In genomic region chr5:110494396-110494795, GRCm38 (mm10) we compare ENCODE assay signal across 11 mouse cellular contexts. TPM values are rescaled to one million over a fixed set of nuclear protein-coding genes. Genes with fewer than 3 reads are reported as not detected.
DNase-seq lines count a peak whose midpoint lies in the region; ATAC-seq and TF ChIP-seq lines count a peak whose summit lies in the region.
"Had no signal": no experiment of that assay in that cellular context is flagged by ENCODE, and none has a peak within 500 bp of the region (broad histone marks: within the 10 kb centered on the region; RNA-seq: fewer than 3 reads in every experiment).

No protein-coding gene starts in this region.

- ATAC-seq in hindbrain, postnatal 0 days, result no peak
- peak; percentile 20 for ATAC-seq in Patski
- peak; percentile 35; the same call in 1 of the 2 replicates for ATAC-seq in forebrain, embryonic 14.5 days
- ATAC-seq in limb, embryonic 15.5 days (ENCODE audit: insufficient number of reproducible peaks, low FRiP score, low TSS enrichment, low read depth), result no peak

- H3K9me3 ChIP-seq in hindbrain, embryonic 10.5 days, result no peaks in the 10 kb centered on the region
- no peaks in the 10 kb centered on the region for H3K9me3 ChIP-seq in hindbrain, postnatal 0 days (ENCODE audit: low read length)
- no peaks in the 10 kb centered on the region for H3K9me3 ChIP-seq in forebrain, embryonic 14.5 days (replicated peaks; ENCODE audit: control insufficient read depth, low read length)
- no peaks in the 10 kb centered on the region for H3K9me3 ChIP-seq in limb, embryonic 15.5 days
- H3K9me3 ChIP-seq: limb, embryonic 12.5 days; stomach, embryonic 15.5 days had no signal

- no peak for DNase-seq in hindbrain, embryonic 10.5 days (ENCODE audit: low spot score)
- DNase-seq in hindbrain, postnatal 0 days (ENCODE audit: low spot score), result no peak
- no peak for DNase-seq in Patski (ENCODE audit: low read depth, low spot score)
- peak; percentile 43 for DNase-seq in forebrain, embryonic 14.5 days (ENCODE audit: low spot score)
- no peak for DNase-seq in urinary bladder, postnatal 10 days (ENCODE audit: low spot score)
- no peak for DNase-seq in right cerebral cortex, adult 18-20 months
- DNase-seq in urinary bladder, postnatal 36 days (ENCODE audit: low spot score in 2 of 2), result no peak

- H3K9ac ChIP-seq in hindbrain, postnatal 0 days (replicated peaks; ENCODE audit: low read length), result no peak overlapping the region
- H3K9ac ChIP-seq in forebrain, embryonic 14.5 days (ENCODE audit: low read length), result peak overlapping the region; percentile 22; the same call in 1 of the 2 replicates
- H3K9ac ChIP-seq in limb, embryonic 15.5 days, result no peak overlapping the region
- H3K9ac ChIP-seq: limb, embryonic 12.5 days; stomach, embryonic 15.5 days had no signal

- H3K4me3 ChIP-seq in hindbrain, embryonic 10.5 days, result no peak overlapping the region
- H3K4me3 ChIP-seq in hindbrain, postnatal 0 days (ENCODE audit: low read length), result no peak overlapping the region
- no peak overlapping the region for H3K4me3 ChIP-seq in forebrain, embryonic 14.5 days (ENCODE audit: low read depth, low read length)
- H3K4me3 ChIP-seq in limb, embryonic 15.5 days, result no peak overlapping the region
- H3K4me3 ChIP-seq: limb, embryonic 12.5 days; stomach, embryonic 15.5 days had no signal

- peaks cover 15% of the 10 kb centered on the region for H3K27me3 ChIP-seq in hindbrain, embryonic 10.5 days (ENCODE audit: insufficient read depth, poor library complexity, severe bottlenecking)
- H3K27me3 ChIP-seq in hindbrain, postnatal 0 days (ENCODE audit: insufficient read depth, low read length), result no peaks in the 10 kb centered on the region
- H3K27me3 ChIP-seq in Patski, result peaks cover 4% of the 10 kb centered on the region
- H3K27me3 ChIP-seq in forebrain, embryonic 14.5 days (replicated peaks; ENCODE audit: control insufficient read depth, insufficient read depth, low read length), result no peaks in the 10 kb centered on the region
- H3K27me3 ChIP-seq in limb, embryonic 15.5 days, result peaks cover 3% of the 10 kb centered on the region; the same call in 1 of the 2 replicates
- H3K27me3 ChIP-seq: stomach, embryonic 15.5 days had no signal

- POLR2A ChIA-PET in Patski (lab: Charles Lee), result interaction anchor here (0.6 kb wide), 1 partner anchor 56 kb away, joined by 4 read pairs; no protein-coding TSS in a partner anchor

- H3K36me3 ChIP-seq in hindbrain, embryonic 10.5 days, result no peaks in the 10 kb centered on the region
- H3K36me3 ChIP-seq in hindbrain, postnatal 0 days (ENCODE audit: insufficient read depth, low read length), result no peaks in the 10 kb centered on the region
- H3K36me3 ChIP-seq in forebrain, embryonic 14.5 days (ENCODE audit: control insufficient read depth, insufficient read depth, low read length), result no peaks in the 10 kb centered on the region
- no peaks in the 10 kb centered on the region for H3K36me3 ChIP-seq in limb, embryonic 15.5 days
- H3K36me3 ChIP-seq: limb, embryonic 12.5 days; stomach, embryonic 15.5 days had no signal

- CTCF ChIA-PET in Patski (lab: Charles Lee), result interaction anchor here (0.7 to 5.1 kb wide), 21 partner anchors 8 to 152 kb away, joined by 3 to 67 read pairs (median 4); partner anchors contain the start of gene Fbrsl1

- H3K4me1 ChIP-seq in hindbrain, embryonic 10.5 days (replicated peaks), result peaks cover 32% of the 10 kb centered on the region
- H3K4me1 ChIP-seq in hindbrain, postnatal 0 days (ENCODE audit: insufficient read depth, low read length), result peaks cover 9% of the 10 kb centered on the region
- 0 out of 2 replicates have a peak, but pooled peaks cover 2% of the 10 kb centered on the region for H3K4me1 ChIP-seq in forebrain, embryonic 14.5 days (ENCODE audit: control insufficient read depth, insufficient read depth, low read length)
- peaks cover 14% of the 10 kb centered on the region; the same call in 1 of the 2 replicates for H3K4me1 ChIP-seq in limb, embryonic 15.5 days
- H3K4me1 ChIP-seq: limb, embryonic 12.5 days; stomach, embryonic 15.5 days had no signal

- in situ Hi-C loops in Patski (cut with MboI; ENCODE audit: low pct_unique_long_range_greater_than_20kb), result loop anchor here (5.0 to 25.0 kb wide), 2 partner anchors 143 to 268 kb away; partner anchors contain the start of gene Ep400

- TF ChIP-seq CTCF in hindbrain, postnatal 0 days (IDR thresholded peaks at IDR 0.05; ENCODE audit: low read depth), result no peak
- no peak for TF ChIP-seq CTCF in Patski (IDR thresholded peaks at IDR 0.05)

- 71% methylated on average over 4 of the region's 4 CpGs for WGBS in hindbrain, embryonic 10.5 days
- 39% methylated on average over 4 of the region's 4 CpGs for WGBS in hindbrain, postnatal 0 days
- 44% methylated on average over 4 of the region's 4 CpGs for WGBS in forebrain, embryonic 14.5 days
- 36% methylated on average over 4 of the region's 4 CpGs for WGBS in limb, embryonic 15.5 days

- no peak overlapping the region for H3K4me2 ChIP-seq in hindbrain, postnatal 0 days (ENCODE audit: low read depth, low read length)
- H3K4me2 ChIP-seq in forebrain, embryonic 14.5 days (ENCODE audit: low read length), result no peak overlapping the region
- H3K4me2 ChIP-seq in limb, embryonic 15.5 days, result no peak overlapping the region
- H3K4me2 ChIP-seq: heart, embryonic 11.5 days; limb, embryonic 12.5 days; stomach, embryonic 15.5 days had no signal

- peak overlapping the region; percentile 78 for H3K27ac ChIP-seq in hindbrain, embryonic 10.5 days
- no peak overlapping the region for H3K27ac ChIP-seq in hindbrain, postnatal 0 days
- H3K27ac ChIP-seq in forebrain, embryonic 14.5 days (ENCODE audit: low read depth, low read length), result peak overlapping the region; percentile 33; the same call in 1 of the 2 replicates
- peak overlapping the region; percentile 47; the same call in 1 of the 2 replicates for H3K27ac ChIP-seq in limb, embryonic 15.5 days
- H3K27ac ChIP-seq: limb, embryonic 12.5 days; stomach, embryonic 15.5 days had no signal

RNA-seq across cellular contexts. Expression of gene Fbrsl1, which starts 46.1 kb away (rescaled TPM):
- 14.9 and 19.2 TPM in 2 replicates for polyA plus RNA-seq in hindbrain, embryonic 10.5 days (2016; fragmentation: Nextera tagmentation; extraction: Ambion mirVana)
- 38.0 and 41.1 TPM in 2 replicates for total RNA-seq in hindbrain, postnatal 0 days (2014; rRNA removed)
- polyA plus RNA-seq in hindbrain, postnatal 0 days (2015; fragmentation: Nextera tagmentation; extraction: Ambion mirVana), result 15.4 and 18.8 TPM in 2 replicates
- polyA plus RNA-seq in Patski (2021), result 33.6 TPM
- polyA plus RNA-seq in forebrain, embryonic 14.5 days (2014; fragmentation: Nextera tagmentation; extraction: Ambion mirVana), result 15.0 and 19.8 TPM in 2 replicates
- 10.3 and 12.1 TPM in 2 replicates for polyA plus RNA-seq in limb, embryonic 15.5 days (2015; fragmentation: Nextera tagmentation; extraction: Ambion mirVana)

RNA-seq across cellular contexts. Expression of gene Galnt9, which starts 49.8 kb away (rescaled TPM):
- polyA plus RNA-seq in hindbrain, embryonic 10.5 days (2016; fragmentation: Nextera tagmentation; extraction: Ambion mirVana), result 4.5 and 6.4 TPM in 2 replicates
- 26.7 and 27.8 TPM in 2 replicates for total RNA-seq in hindbrain, postnatal 0 days (2014; rRNA removed)
- 16.4 and 19.8 TPM in 2 replicates for polyA plus RNA-seq in hindbrain, postnatal 0 days (2015; fragmentation: Nextera tagmentation; extraction: Ambion mirVana)
- not detected for polyA plus RNA-seq in Patski (2021)
- polyA plus RNA-seq in forebrain, embryonic 14.5 days (2014; fragmentation: Nextera tagmentation; extraction: Ambion mirVana), result 12.1 and 13.3 TPM in 2 replicates
- 3.8 and 3.9 TPM in 2 replicates for polyA plus RNA-seq in limb, embryonic 15.5 days (2015; fragmentation: Nextera tagmentation; extraction: Ambion mirVana)
- polyA plus RNA-seq: heart, embryonic 11.5 days had no signal

Comparison
In these comparisons a context has a peak if more than half of its experiments do, and no peak if none do; other contexts are left out.
1. ATAC-seq: peak in Patski (single experiment) and forebrain, embryonic 14.5 days (single experiment); none in hindbrain, postnatal 0 days (single experiment) and limb, embryonic 15.5 days (single experiment).